Mouse (Mus musculus): ENCODE results near the gene Plch2. TPM values are rescaled to one million over a fixed set of nuclear protein-coding genes. Genes with fewer than 3 reads are reported as not detected.

Plch2 gene
- polyA plus RNA-seq, 1 experiment from 2014 or later = 0.08 TPM

- H3K9ac ChIP-seq (ENCODE audit: low read depth, low read length) = no peak overlapping the region
- no peak for ATAC-seq (ENCODE audit: low read depth)
- no peak overlapping the region for H3K4me2 ChIP-seq (ENCODE audit: low read depth, low read length)
- 41% methylated on average over 2 of the region's 2 CpGs for whole genome bisulfite sequencing (ENCODE audit: insufficient replicate concordance)
- no peak overlapping the region for H3K27ac ChIP-seq (ENCODE audit: low read length)
- H3K4me3 ChIP-seq (ENCODE audit: low read depth, low read length) = no peak overlapping the region
- H3K36me3 ChIP-seq (ENCODE audit: control insufficient read depth, insufficient read depth) = no peaks in the 10 kb centered on the region
- no peaks in the 10 kb centered on the region; the same call in 1 of the 2 replicates for H3K27me3 ChIP-seq (ENCODE audit: control insufficient read depth, insufficient read depth, low read depth, low read length)
- no peaks in the 10 kb centered on the region for H3K4me1 ChIP-seq (ENCODE audit: control insufficient read depth, low read depth, low read length)
- H3K9me3 ChIP-seq (replicated peaks; ENCODE audit: control insufficient read depth, low read length) = no peaks in the 10 kb centered on the region
Observed at GRCm38 (mm10) chr4:155012115-155012514, 44.5 kb downstream of the Plch2 start.

- Histone ChIP-seq H3K9me3 (replicated peaks; ENCODE audit: control insufficient read depth, low read length) (no peaks in the 10 kb centered on the region), H3K36me3 (ENCODE audit: control insufficient read depth, insufficient read depth) (no peaks in the 10 kb centered on the region), H3K9ac (ENCODE audit: low read depth, low read length) (no peak overlapping the region), H3K27ac (ENCODE audit: low read length) (no peak overlapping the region), H3K4me2 (ENCODE audit: low read depth, low read length) (no peak overlapping the region), H3K4me1 (ENCODE audit: control insufficient read depth, low read depth, low read length) (no peaks in the 10 kb centered on the region), H3K27me3 (ENCODE audit: control insufficient read depth, insufficient read depth, low read depth, low read length) (no peaks in the 10 kb centered on the region; the same call in 1 of the 2 replicates), H3K4me3 (ENCODE audit: low read depth, low read length) (no peak overlapping the region)
- ATAC-seq (ENCODE audit: low read depth) = no peak
- 58% methylated on average over 8 of the region's 8 CpGs for WGBS (ENCODE audit: insufficient replicate concordance)
Observed at GRCm38 (mm10) chr4:155011312-155012025, 45.1 kb downstream of the Plch2 start.

GRCm38 (mm10) chr4:155010870-155011269 lies 45.7 kb downstream of the Plch2 start:
- Histone ChIP-seq H3K4me2 (ENCODE audit: low read depth, low read length) (no peak overlapping the region), H3K4me1 (ENCODE audit: control insufficient read depth, low read depth, low read length) (no peaks in the 10 kb centered on the region), H3K36me3 (ENCODE audit: control insufficient read depth, insufficient read depth) (no peaks in the 10 kb centered on the region), H3K4me3 (ENCODE audit: low read depth, low read length) (no peak overlapping the region), H3K9ac (ENCODE audit: low read depth, low read length) (no peak overlapping the region), H3K27ac (ENCODE audit: low read length) (no peak overlapping the region), H3K9me3 (replicated peaks; ENCODE audit: control insufficient read depth, low read length) (no peaks in the 10 kb centered on the region), H3K27me3 (ENCODE audit: control insufficient read depth, insufficient read depth, low read depth, low read length) (no peaks in the 10 kb centered on the region)
- WGBS (ENCODE audit: insufficient replicate concordance) = 47% methylated on average over 5 of the region's 5 CpGs
- no peak for ATAC-seq (ENCODE audit: low read depth)

- Histone ChIP-seq H3K27me3 (ENCODE audit: control insufficient read depth, insufficient read depth, low read depth, low read length) (no peaks in the 10 kb centered on the region), H3K9me3 (replicated peaks; ENCODE audit: control insufficient read depth, low read length) (no peaks in the 10 kb centered on the region), H3K9ac (ENCODE audit: low read depth, low read length) (no peak overlapping the region), H3K4me1 (ENCODE audit: control insufficient read depth, low read depth, low read length) (no peaks in the 10 kb centered on the region), H3K4me2 (ENCODE audit: low read depth, low read length) (no peak overlapping the region), H3K27ac (ENCODE audit: low read length) (no peak overlapping the region), H3K36me3 (ENCODE audit: control insufficient read depth, insufficient read depth) (no peaks in the 10 kb centered on the region), H3K4me3 (ENCODE audit: low read depth, low read length) (no peak overlapping the region)
- WGBS (ENCODE audit: insufficient replicate concordance) = 49% methylated on average over 3 of the region's 3 CpGs
- no peak for ATAC-seq (ENCODE audit: low read depth)
Observed at GRCm38 (mm10) chr4:155009216-155009615, 47.4 kb downstream of the Plch2 start.

GRCm38 (mm10) chr4:155008075-155008474 lies 48.5 kb downstream of the Plch2 start:
- no peak for ATAC-seq (ENCODE audit: low read depth)
- Histone ChIP-seq H3K4me1 (ENCODE audit: control insufficient read depth, low read depth, low read length) (no peaks in the 10 kb centered on the region), H3K27me3 (ENCODE audit: control insufficient read depth, insufficient read depth, low read depth, low read length) (no peaks in the 10 kb centered on the region), H3K36me3 (ENCODE audit: control insufficient read depth, insufficient read depth) (no peaks in the 10 kb centered on the region), H3K9ac (ENCODE audit: low read depth, low read length) (no peak overlapping the region), H3K9me3 (replicated peaks; ENCODE audit: control insufficient read depth, low read length) (no peaks in the 10 kb centered on the region), H3K4me2 (ENCODE audit: low read depth, low read length) (no peak overlapping the region), H3K27ac (ENCODE audit: low read length) (no peak overlapping the region), H3K4me3 (ENCODE audit: low read depth, low read length) (no peak overlapping the region)

- Histone ChIP-seq H3K36me3 (ENCODE audit: control insufficient read depth, insufficient read depth) (no peaks in the 10 kb centered on the region), H3K27me3 (ENCODE audit: control insufficient read depth, insufficient read depth, low read depth, low read length) (no peaks in the 10 kb centered on the region), H3K9me3 (replicated peaks; ENCODE audit: control insufficient read depth, low read length) (no peaks in the 10 kb centered on the region), H3K4me3 (ENCODE audit: low read depth, low read length) (no peak overlapping the region), H3K4me1 (ENCODE audit: control insufficient read depth, low read depth, low read length) (no peaks in the 10 kb centered on the region), H3K4me2 (ENCODE audit: low read depth, low read length) (no peak overlapping the region), H3K27ac (ENCODE audit: low read length) (no peak overlapping the region), H3K9ac (ENCODE audit: low read depth, low read length) (no peak overlapping the region)
- WGBS (ENCODE audit: insufficient replicate concordance) = 75% methylated on average over 3 of the region's 3 CpGs
- no peak for ATAC-seq (ENCODE audit: low read depth)
Observed at GRCm38 (mm10) chr4:155007641-155008040, 48.9 kb downstream of the Plch2 start.

GRCm38 (mm10) chr4:155006296-155006695 lies 50.3 kb downstream of the Plch2 start:
- 56% methylated on average over 10 of the region's 10 CpGs for WGBS (ENCODE audit: insufficient replicate concordance)
- H3K9ac ChIP-seq (ENCODE audit: low read depth, low read length) = no peak overlapping the region

GRCm38 (mm10) chr4:155005278-155005677 lies 51.3 kb downstream of the Plch2 start:
- Histone ChIP-seq H3K27me3 (ENCODE audit: control insufficient read depth, insufficient read depth, low read depth, low read length) (no peaks in the 10 kb centered on the region), H3K27ac (ENCODE audit: low read length) (no peak overlapping the region), H3K9me3 (replicated peaks; ENCODE audit: control insufficient read depth, low read length) (no peaks in the 10 kb centered on the region), H3K4me3 (ENCODE audit: low read depth, low read length) (no peak overlapping the region), H3K4me1 (ENCODE audit: control insufficient read depth, low read depth, low read length) (no peaks in the 10 kb centered on the region), H3K9ac (ENCODE audit: low read depth, low read length) (no peak overlapping the region), H3K4me2 (ENCODE audit: low read depth, low read length) (no peak overlapping the region), H3K36me3 (ENCODE audit: control insufficient read depth, insufficient read depth) (no peaks in the 10 kb centered on the region)
- 73% methylated on average over 3 of the region's 3 CpGs for WGBS (ENCODE audit: insufficient replicate concordance)
- no peak for ATAC-seq (ENCODE audit: low read depth)

More at GRCm38 (mm10) chr4:155006296-155006695, 50.3 kb downstream of the Plch2 start:
- ATAC-seq (ENCODE audit: low read depth) = no peak
- no peak overlapping the region for H3K27ac ChIP-seq (ENCODE audit: low read length)
- H3K4me1 ChIP-seq (ENCODE audit: control insufficient read depth, low read depth, low read length) = no peaks in the 10 kb centered on the region
- no peak overlapping the region for H3K4me2 ChIP-seq (ENCODE audit: low read depth, low read length)
- no peak overlapping the region for H3K4me3 ChIP-seq (ENCODE audit: low read depth, low read length)
- H3K27me3 ChIP-seq (ENCODE audit: control insufficient read depth, insufficient read depth, low read depth, low read length) = no peaks in the 10 kb centered on the region
- no peaks in the 10 kb centered on the region for H3K36me3 ChIP-seq (ENCODE audit: control insufficient read depth, insufficient read depth)
- H3K9me3 ChIP-seq (replicated peaks; ENCODE audit: control insufficient read depth, low read length) = no peaks in the 10 kb centered on the region

GRCm38 (mm10) chr4:154999379-154999778 lies 57.2 kb downstream of the Plch2 start:
- ATAC-seq (ENCODE audit: low read depth) = no peak
- 21% methylated on average over 5 of the region's 5 CpGs for WGBS (ENCODE audit: insufficient replicate concordance)

More at GRCm38 (mm10) chr4:154999379-154999778, 57.2 kb downstream of the Plch2 start:
- Histone ChIP-seq H3K9me3 (replicated peaks; ENCODE audit: control insufficient read depth, low read length) (no peaks in the 10 kb centered on the region), H3K4me1 (ENCODE audit: control insufficient read depth, low read depth, low read length) (no peaks in the 10 kb centered on the region), H3K9ac (ENCODE audit: low read depth, low read length) (no peak overlapping the region), H3K4me2 (ENCODE audit: low read depth, low read length) (no peak overlapping the region), H3K4me3 (ENCODE audit: low read depth, low read length) (no peak overlapping the region), H3K27me3 (ENCODE audit: control insufficient read depth, insufficient read depth, low read depth, low read length) (no peaks in the 10 kb centered on the region), H3K36me3 (ENCODE audit: control insufficient read depth, insufficient read depth) (no peaks in the 10 kb centered on the region), H3K27ac (ENCODE audit: low read length) (no peak overlapping the region)

All from liver, embryonic 16.5 days (tissue).